Mouse (Mus musculus) midbrain, embryonic 15.5 days (tissue): ENCODE data around the gene Lrrc8d. TPM values are rescaled to one million over a fixed set of nuclear protein-coding genes. Genes with fewer than 3 reads are reported as not detected.

Experiments
- ATAC-seq: fragments of 200-750 bp; cut with Nextera tagmentation; replicated peaks from 2 replicates; pipeline ENCODE4 v1.8.0; 2017; ENCODE audit warnings: moderate TSS enrichment
- H3K27ac ChIP-seq: fragments of 300-500 bp; sonication (generic); 2 replicates; pipeline ENCODE4 v1.5.1; 2015; ENCODE audit warnings: mild to moderate bottlenecking, inconsistent platforms
- H3K27me3 ChIP-seq: fragments of 300-500 bp; sonication (generic); replicated peaks from 2 replicates; pipeline ENCODE4 v1.6.1; 2015; ENCODE audit warnings: inconsistent platforms
- H3K36me3 ChIP-seq: fragments of 300-500 bp; sonication (generic); replicated peaks from 2 replicates; pipeline ENCODE4 v1.6.1; 2015; ENCODE audit warnings: inconsistent platforms
- H3K4me1 ChIP-seq: fragments of 300-500 bp; sonication (generic); 2 replicates; pipeline ENCODE4 v1.6.1; 2015; ENCODE audit warnings: inconsistent platforms
- H3K4me2 ChIP-seq: fragments of 300-500 bp; sonication (generic); 2 replicates; pipeline ENCODE4 v1.6.1; 2015; ENCODE audit warnings: inconsistent platforms, mild to moderate bottlenecking, moderate library complexity
- H3K4me3 ChIP-seq: fragments of 300-500 bp; sonication (generic); 2 replicates; pipeline ENCODE4 v1.5.1; 2015; ENCODE audit warnings: mild to moderate bottlenecking, inconsistent platforms
- H3K9ac ChIP-seq: fragments of 300-500 bp; sonication (generic); 2 replicates; pipeline ENCODE4 v1.6.1; 2015; ENCODE audit warnings: mild to moderate bottlenecking, inconsistent platforms
- H3K9me3 ChIP-seq: fragments of 300-500 bp; sonication (generic); 2 replicates; pipeline ENCODE4 v1.6.1; 2016; ENCODE audit warnings: inconsistent platforms
- WGBS: fragments of 180-500 bp; shearing (Covaris S2); methylation state at CpG from one replicate; pipeline ENCODE4 v1.1.7; 2015; ENCODE audit warnings: mixed read lengths; 5-methylcytosine and 5-hydroxymethylcytosine counted together
- polyA plus RNA-seq: library from polyadenylated mRNA; unstranded; fragments of >200 nt; fragmentation: Nextera tagmentation; extraction: Ambion mirVana; gene quantifications from 2 replicates; pipeline ENCODE4 v1.2.1, GENCODE M21; 2015

The Lrrc8d gene
- polyA plus RNA-seq, 1 experiment from 2014 or later, result 37.1 TPM

GRCm38 (mm10) chr5:105691645-105692044 is 8.1 kb upstream of the Lrrc8d start:
- no peak overlapping the region for H3K9ac ChIP-seq
- no peaks in the 10 kb centered on the region for H3K4me1 ChIP-seq
- H3K36me3 ChIP-seq, result no peaks in the 10 kb centered on the region
- H3K4me3 ChIP-seq, result no peak overlapping the region
- 83% methylated on average over 7 of the region's 7 CpGs for WGBS
- H3K27me3 ChIP-seq, result no peaks in the 10 kb centered on the region
- no peak overlapping the region for H3K4me2 ChIP-seq
- ATAC-seq, result no peak
- H3K27ac ChIP-seq, result no peak overlapping the region
- no peaks in the 10 kb centered on the region for H3K9me3 ChIP-seq

GRCm38 (mm10) chr5:105694339-105694930 is 5.3 kb upstream of the Lrrc8d start:
- H3K9ac ChIP-seq, result no peak overlapping the region
- WGBS, result 87% methylated on average over 7 of the region's 7 CpGs

GRCm38 (mm10) chr5:105696049-105696448 is 3.7 kb upstream of the Lrrc8d start:
- WGBS, result 91% methylated on average over 6 of the region's 6 CpGs
- H3K9me3 ChIP-seq, result no peaks in the 10 kb centered on the region
- H3K36me3 ChIP-seq, result no peaks in the 10 kb centered on the region
- ATAC-seq, result no peak
- H3K4me2 ChIP-seq, result no peak overlapping the region
- no peak overlapping the region for H3K4me3 ChIP-seq
- H3K27me3 ChIP-seq, result no peaks in the 10 kb centered on the region
- H3K27ac ChIP-seq, result no peak overlapping the region
- H3K4me1 ChIP-seq, result peaks cover 12% of the 10 kb centered on the region
- no peak overlapping the region for H3K9ac ChIP-seq

More at GRCm38 (mm10) chr5:105694339-105694930, 5.3 kb upstream of the Lrrc8d start:
- Histone ChIP-seq H3K4me3 (no peak overlapping the region), H3K4me1 (peaks cover 9% of the 10 kb centered on the region), H3K9me3 (no peaks in the 10 kb centered on the region), H3K36me3 (no peaks in the 10 kb centered on the region), H3K4me2 (no peak overlapping the region), H3K27ac (no peak overlapping the region), H3K27me3 (no peaks in the 10 kb centered on the region)
- ATAC-seq, result no peak

GRCm38 (mm10) chr5:105697886-105698285 is 1.9 kb upstream of the Lrrc8d start:
- no peak for ATAC-seq
- Histone ChIP-seq H3K36me3 (no peaks in the 10 kb centered on the region), H3K4me2 (no peak overlapping the region), H3K4me1 (peaks cover 29% of the 10 kb centered on the region), H3K27me3 (no peaks in the 10 kb centered on the region), H3K9ac (no peak overlapping the region), H3K9me3 (no peaks in the 10 kb centered on the region), H3K4me3 (no peak overlapping the region), H3K27ac (no peak overlapping the region)
- 93% methylated on average over 3 of the region's 3 CpGs for WGBS

GRCm38 (mm10) chr5:105698694-105699093 is 1.1 kb upstream of the Lrrc8d start:
- 16% methylated on average over 7 of the region's 7 CpGs for WGBS

GRCm38 (mm10) chr5:105700070-105700851 is 492 bp downstream of the Lrrc8d start:
- H3K4me1 ChIP-seq, result peaks cover 50% of the 10 kb centered on the region
- peak; percentile 71 for ATAC-seq
- H3K4me3 ChIP-seq, result peak overlapping the region; percentile 77
- peak overlapping the region; percentile 93 for H3K9ac ChIP-seq
- WGBS, result under 1% methylated on average over 100 of the region's 101 CpGs
- peak overlapping the region; percentile 79 for H3K4me2 ChIP-seq
- H3K9me3 ChIP-seq, result no peaks in the 10 kb centered on the region
- H3K27ac ChIP-seq, result peak overlapping the region; percentile 94
- H3K27me3 ChIP-seq, result no peaks in the 10 kb centered on the region
- no peaks in the 10 kb centered on the region for H3K36me3 ChIP-seq

More at GRCm38 (mm10) chr5:105698694-105699093, 1.1 kb upstream of the Lrrc8d start:
- no peak for ATAC-seq
- no peaks in the 10 kb centered on the region for H3K9me3 ChIP-seq
- no peak overlapping the region for H3K9ac ChIP-seq
- H3K4me1 ChIP-seq, result peaks cover 35% of the 10 kb centered on the region
- H3K27ac ChIP-seq, result no peak overlapping the region
- H3K4me3 ChIP-seq, result peak overlapping the region; percentile 77; the same call in 1 of the 2 replicates
- peak overlapping the region; percentile 79 for H3K4me2 ChIP-seq
- no peaks in the 10 kb centered on the region for H3K27me3 ChIP-seq
- H3K36me3 ChIP-seq, result no peaks in the 10 kb centered on the region

- H3K27me3 ChIP-seq, result no peaks in the 10 kb centered on the region
- H3K27ac ChIP-seq, result no peak overlapping the region
- H3K4me1 ChIP-seq, result peaks cover 50% of the 10 kb centered on the region
- 66% methylated on average over 9 of the region's 9 CpGs for WGBS
- H3K4me2 ChIP-seq, result peak overlapping the region; percentile 79
- H3K4me3 ChIP-seq, result peak overlapping the region; percentile 77
- no peaks in the 10 kb centered on the region for H3K9me3 ChIP-seq
- peak overlapping the region; percentile 93; the same call in 1 of the 2 replicates for H3K9ac ChIP-seq
- no peak for ATAC-seq
- no peaks in the 10 kb centered on the region for H3K36me3 ChIP-seq
Observed at GRCm38 (mm10) chr5:105701326-105701725, 1.6 kb downstream of the Lrrc8d start.

GRCm38 (mm10) chr5:105701844-105702243 is 2.1 kb downstream of the Lrrc8d start:
- 84% methylated on average over 8 of the region's 8 CpGs for WGBS
- Histone ChIP-seq H3K4me1 (peaks cover 50% of the 10 kb centered on the region), H3K27me3 (no peaks in the 10 kb centered on the region), H3K4me3 (peak overlapping the region; percentile 77; the same call in 1 of the 2 replicates), H3K9me3 (no peaks in the 10 kb centered on the region), H3K4me2 (peak overlapping the region; percentile 79), H3K36me3 (no peaks in the 10 kb centered on the region), H3K27ac (no peak overlapping the region), H3K9ac (no peak overlapping the region)
- no peak for ATAC-seq

GRCm38 (mm10) chr5:105702580-105703285 is 3.0 kb downstream of the Lrrc8d start:
- H3K27ac ChIP-seq, result no peak overlapping the region
- no peaks in the 10 kb centered on the region for H3K9me3 ChIP-seq
- no peak overlapping the region for H3K9ac ChIP-seq
- no peak overlapping the region for H3K4me2 ChIP-seq
- H3K27me3 ChIP-seq, result no peaks in the 10 kb centered on the region
- ATAC-seq, result no peak
- no peak overlapping the region for H3K4me3 ChIP-seq
- H3K36me3 ChIP-seq, result no peaks in the 10 kb centered on the region
- H3K4me1 ChIP-seq, result peaks cover 50% of the 10 kb centered on the region
- 81% methylated on average over 9 of the region's 9 CpGs for WGBS

- ATAC-seq, result no peak
- H3K4me1 ChIP-seq, result peaks cover 50% of the 10 kb centered on the region
Observed at GRCm38 (mm10) chr5:105703286-105703655, 3.5 kb downstream of the Lrrc8d start.

GRCm38 (mm10) chr5:105704573-105704972 is 4.8 kb downstream of the Lrrc8d start:
- Histone ChIP-seq H3K27ac (0 out of 2 replicates have a peak overlapping the region, but pooled peaks have one; percentile 16), H3K4me2 (0 out of 2 replicates have a peak overlapping the region, but pooled peaks have one; percentile 15), H3K4me3 (no peak overlapping the region), H3K4me1 (peaks cover 40% of the 10 kb centered on the region), H3K36me3 (no peaks in the 10 kb centered on the region), H3K9me3 (no peaks in the 10 kb centered on the region), H3K27me3 (no peaks in the 10 kb centered on the region), H3K9ac (no peak overlapping the region)
- no peak for ATAC-seq
- WGBS, result 47% methylated on average over 9 of the region's 9 CpGs

More at GRCm38 (mm10) chr5:105703286-105703655, 3.5 kb downstream of the Lrrc8d start:
- H3K27me3 ChIP-seq, result no peaks in the 10 kb centered on the region
- H3K9me3 ChIP-seq, result no peaks in the 10 kb centered on the region
- no peak overlapping the region for H3K27ac ChIP-seq
- no peak overlapping the region for H3K4me2 ChIP-seq
- WGBS, result 93% methylated on average over 11 of the region's 11 CpGs
- H3K4me3 ChIP-seq, result no peak overlapping the region
- H3K36me3 ChIP-seq, result no peaks in the 10 kb centered on the region
- H3K9ac ChIP-seq, result no peak overlapping the region

- no peaks in the 10 kb centered on the region for H3K27me3 ChIP-seq
- H3K27ac ChIP-seq, result no peak overlapping the region
- H3K36me3 ChIP-seq, result no peaks in the 10 kb centered on the region
- H3K9ac ChIP-seq, result no peak overlapping the region
- peaks cover 36% of the 10 kb centered on the region for H3K4me1 ChIP-seq
- H3K4me3 ChIP-seq, result no peak overlapping the region
- WGBS, result 83% methylated on average over 11 of the region's 11 CpGs
- no peak for ATAC-seq
- no peak overlapping the region for H3K4me2 ChIP-seq
- H3K9me3 ChIP-seq, result no peaks in the 10 kb centered on the region
Observed at GRCm38 (mm10) chr5:105706635-105707034, 6.9 kb downstream of the Lrrc8d start.
